Mouse (Mus musculus): ENCODE data around the gene Slc26a9.

DNA sequence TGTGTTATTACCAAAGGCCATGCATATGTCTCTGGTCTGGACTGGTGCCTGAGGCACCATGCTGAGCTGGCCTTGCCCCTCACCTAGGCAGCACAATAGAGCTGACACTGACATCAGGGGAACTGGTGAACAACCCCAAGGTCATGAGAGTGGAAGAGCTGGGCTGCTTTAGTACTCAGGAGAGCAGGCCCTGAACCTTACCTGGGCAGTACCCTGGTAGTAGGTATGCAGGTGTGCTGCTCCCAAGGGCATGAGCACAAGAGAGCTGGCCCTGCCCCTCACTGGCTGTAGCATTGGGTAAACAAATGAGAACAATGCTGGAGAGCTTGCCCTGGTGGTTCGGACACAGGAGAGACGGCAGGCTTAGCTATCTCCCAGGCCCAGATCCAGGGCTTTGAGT is 48.5 kb upstream of the Slc26a9 start:
- TF ChIP-seq POLR2A (IDR thresholded peaks at IDR 0.05; ENCODE audit: low read depth, low read length) (no peak), CTCF (IDR thresholded peaks at IDR 0.05; ENCODE audit: extremely low read depth, insufficient read length, insufficient replicate concordance, low read depth, low read length) (no peak)
